Mouse (Mus musculus): ENCODE results near the gene Nsd2. TPM values are rescaled to one million over a fixed set of nuclear protein-coding genes. Genes with fewer than 3 reads are reported as not detected.
"Not testable (repeated sequence)": the region's sequence is repeated elsewhere in the genome, so short reads cannot be mapped to it uniquely, and the experiment has no call there.

Nsd2 gene
- polyA plus RNA-seq, 1 experiment from 2014 or later, result 89.8 TPM

DNA sequence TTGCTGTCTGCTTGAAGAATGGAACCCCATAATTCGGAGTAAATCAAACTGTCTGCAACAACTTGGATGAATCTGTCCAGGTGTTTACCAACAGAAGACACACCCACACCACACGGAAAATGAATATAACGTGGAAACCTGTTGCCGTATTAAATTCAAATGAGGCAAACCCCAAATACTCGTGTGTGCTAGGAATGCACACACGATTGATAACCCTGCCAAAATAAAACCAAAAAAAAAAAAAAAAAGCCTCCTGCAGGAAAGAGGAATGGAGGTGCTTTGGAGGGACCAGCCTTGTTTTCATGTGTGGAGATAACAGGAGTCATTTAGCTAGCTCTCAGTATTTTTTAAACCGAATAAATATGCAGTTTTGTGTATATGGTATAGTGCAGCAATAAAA, 114.4 kb downstream of the Nsd2 start:
- Histone ChIP-seq H3K4me3 (replicated peaks; ENCODE audit: low read length) (peak overlapping the region; percentile 96), H3K27ac (ENCODE audit: low read length) (no peak overlapping the region), H3K4me2 (ENCODE audit: low read length) (peak overlapping the region; percentile 66), H3K27me3 (replicated peaks; ENCODE audit: control insufficient read depth, insufficient read depth, low read length) (no peaks in the 10 kb centered on the region), H3K9me3 (ENCODE audit: control insufficient read depth, low read length) (no peaks in the 10 kb centered on the region), H3K4me1 (replicated peaks; ENCODE audit: control insufficient read depth, insufficient read depth, low read length) (peaks cover 25% of the 10 kb centered on the region), H3K36me3 (ENCODE audit: control insufficient read depth, insufficient read depth) (peaks cover 7% of the 10 kb centered on the region), H3K9ac (replicated peaks; ENCODE audit: low read depth, low read length) (no peak overlapping the region)
- no peak for ATAC-seq
- 81% methylated on average over 7 of the region's 7 CpGs for WGBS

- H3K9me3 ChIP-seq (ENCODE audit: control insufficient read depth, low read length), result no peaks in the 10 kb centered on the region
- H3K4me2 ChIP-seq (ENCODE audit: low read length), result peak overlapping the region; percentile 66
- under 1% methylated on average over 39 of the region's 39 CpGs for WGBS
- peak overlapping the region; percentile 96 for H3K4me3 ChIP-seq (replicated peaks; ENCODE audit: low read length)
- no peaks in the 10 kb centered on the region for H3K27me3 ChIP-seq (replicated peaks; ENCODE audit: control insufficient read depth, insufficient read depth, low read length)
- peaks cover 25% of the 10 kb centered on the region for H3K4me1 ChIP-seq (replicated peaks; ENCODE audit: control insufficient read depth, insufficient read depth, low read length)
- peak; percentile 32 for ATAC-seq
- peak overlapping the region; percentile 95 for H3K27ac ChIP-seq (ENCODE audit: low read length)
- no peaks in the 10 kb centered on the region; the same call in 1 of the 2 replicates for H3K36me3 ChIP-seq (ENCODE audit: control insufficient read depth, insufficient read depth)
- H3K9ac ChIP-seq (replicated peaks; ENCODE audit: low read depth, low read length), result peak overlapping the region; percentile 89
Observed at GRCm38 (mm10) chr5:33935700-33936111, 115.2 kb downstream of the Nsd2 start.

- ATAC-seq, result peak; percentile 98
- peak within 1 kb of the TSS; percentile 89 for H3K9ac ChIP-seq (replicated peaks; ENCODE audit: low read depth, low read length)
- peak within 1 kb of the TSS; percentile 96 for H3K4me3 ChIP-seq (replicated peaks; ENCODE audit: low read length)
- H3K36me3 ChIP-seq (ENCODE audit: control insufficient read depth, insufficient read depth), result no peaks in the 10 kb centered on the region; the same call in 1 of the 2 replicates
- peak within 1 kb of the TSS; percentile 95 for H3K27ac ChIP-seq (ENCODE audit: low read length)
- no peaks in the 10 kb centered on the region for H3K27me3 ChIP-seq (replicated peaks; ENCODE audit: control insufficient read depth, insufficient read depth, low read length)
- under 1% methylated on average over 61 of the region's 61 CpGs for WGBS
- peaks cover 25% of the 10 kb centered on the region for H3K4me1 ChIP-seq (replicated peaks; ENCODE audit: control insufficient read depth, insufficient read depth, low read length)
- H3K4me2 ChIP-seq (ENCODE audit: low read length), result peak within 1 kb of the TSS; percentile 66
- no peaks in the 10 kb centered on the region for H3K9me3 ChIP-seq (ENCODE audit: control insufficient read depth, low read length)
Observed at GRCm38 (mm10) chr5:33936120-33936707, 115.7 kb downstream of the Nsd2 start, which contains the start of gene Nelfa. TSS of gene Nelfa (minus strand) at chr5:33936413.

GRCm38 (mm10) chr5:33937230-33937629, 116.7 kb downstream of the Nsd2 start:
- WGBS, result 98% methylated on average over 2 of the region's 2 CpGs
- no peak for ATAC-seq
- no peak overlapping the region; the same call in 1 of the 2 replicates for H3K9ac ChIP-seq (replicated peaks; ENCODE audit: low read depth, low read length)

DNA sequence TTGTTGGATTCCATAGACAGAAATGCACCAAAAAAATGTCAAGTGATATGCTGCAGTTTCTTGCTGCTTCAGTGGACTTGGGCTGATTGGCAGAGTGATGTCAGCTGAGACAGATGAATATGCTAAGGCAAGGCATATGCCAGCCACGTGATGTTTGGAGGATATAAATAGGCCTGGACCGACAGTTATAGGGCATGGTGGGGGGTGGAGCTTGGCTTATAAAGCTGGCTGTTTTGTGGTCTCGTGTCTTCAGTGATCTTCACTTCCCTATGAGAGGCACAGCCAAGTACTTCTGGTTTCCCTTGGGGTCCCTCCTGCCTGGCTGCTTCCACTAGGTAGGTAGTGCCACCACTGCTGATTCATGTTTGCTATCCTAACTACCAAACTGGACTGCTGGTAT, 117.9 kb downstream of the Nsd2 start:
- Histone ChIP-seq H3K9ac (replicated peaks; ENCODE audit: low read depth, low read length) (no peak overlapping the region), H3K27ac (ENCODE audit: low read length) (no peak overlapping the region), H3K9me3 (ENCODE audit: control insufficient read depth, low read length) (no peaks in the 10 kb centered on the region), H3K4me1 (replicated peaks; ENCODE audit: control insufficient read depth, insufficient read depth, low read length) (peaks cover 24% of the 10 kb centered on the region), H3K36me3 (ENCODE audit: control insufficient read depth, insufficient read depth) (no peaks in the 10 kb centered on the region), H3K27me3 (replicated peaks; ENCODE audit: control insufficient read depth, insufficient read depth, low read length) (no peaks in the 10 kb centered on the region), H3K4me3 (replicated peaks; ENCODE audit: low read length) (no peak overlapping the region), H3K4me2 (ENCODE audit: low read length) (no peak overlapping the region)
- no peak for ATAC-seq
- 90% methylated on average over 3 of the region's 3 CpGs for WGBS

More at GRCm38 (mm10) chr5:33937230-33937629, 116.7 kb downstream of the Nsd2 start:
- H3K27me3 ChIP-seq (replicated peaks; ENCODE audit: control insufficient read depth, insufficient read depth, low read length), result no peaks in the 10 kb centered on the region
- H3K36me3 ChIP-seq (ENCODE audit: control insufficient read depth, insufficient read depth), result no peaks in the 10 kb centered on the region; the same call in 1 of the 2 replicates
- H3K27ac ChIP-seq (ENCODE audit: low read length), result no peak overlapping the region
- peaks cover 25% of the 10 kb centered on the region for H3K4me1 ChIP-seq (replicated peaks; ENCODE audit: control insufficient read depth, insufficient read depth, low read length)
- no peak overlapping the region for H3K4me3 ChIP-seq (replicated peaks; ENCODE audit: low read length)
- peak overlapping the region; percentile 65; the same call in 1 of the 2 replicates for H3K4me2 ChIP-seq (ENCODE audit: low read length)
- no peaks in the 10 kb centered on the region for H3K9me3 ChIP-seq (ENCODE audit: control insufficient read depth, low read length)

DNA sequence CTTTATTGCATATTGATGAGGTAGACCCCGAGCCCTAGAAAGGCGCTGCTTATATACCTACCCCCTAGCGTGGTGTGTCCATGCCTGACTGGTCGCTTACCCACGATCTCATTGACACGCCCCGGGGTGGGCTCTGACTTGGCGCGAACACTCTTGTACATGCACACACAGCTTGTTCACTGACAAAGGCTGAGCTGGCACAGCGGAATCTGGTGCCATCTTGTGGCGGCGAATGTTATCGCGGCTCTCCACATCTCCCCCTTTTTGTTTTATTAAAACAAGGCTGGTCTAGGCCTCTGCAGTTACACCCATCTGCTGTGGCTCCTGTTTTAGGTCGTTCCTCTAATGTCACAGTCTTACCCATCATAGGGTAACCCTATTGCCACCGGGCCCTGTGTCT, 126.5 kb downstream of the Nsd2 start:
- H3K9ac ChIP-seq (replicated peaks; ENCODE audit: low read depth, low read length); H3K4me2 ChIP-seq (ENCODE audit: low read length); H3K27ac ChIP-seq (ENCODE audit: low read length); H3K4me3 ChIP-seq (replicated peaks; ENCODE audit: low read length); H3K27me3 ChIP-seq (replicated peaks; ENCODE audit: control insufficient read depth, insufficient read depth, low read length); H3K36me3 ChIP-seq (ENCODE audit: control insufficient read depth, insufficient read depth); ATAC-seq; H3K4me1 ChIP-seq (replicated peaks; ENCODE audit: control insufficient read depth, insufficient read depth, low read length); H3K9me3 ChIP-seq (ENCODE audit: control insufficient read depth, low read length): not testable (repeated sequence)
- 88% methylated on average over 16 of the region's 16 CpGs for WGBS

Small RNA genes lying within 50 kb of the gene (microRNA-seq; reads per million reads assigned to microRNA genes)
- not detected for gene Mir7024

Other genes starting within 250 kb of the Nsd2 start
- gene Fam53a, start 191.1 kb upstream of the Nsd2 start, polyA plus RNA-seq (2015; fragmentation: Nextera tagmentation; extraction: Ambion mirVana), result 39.9 and 41.7 TPM in 2 replicates
- gene Gm9903, start 190.8 kb upstream of the Nsd2 start, polyA plus RNA-seq (2015; fragmentation: Nextera tagmentation; extraction: Ambion mirVana), result 0.60 and 0.98 TPM in 2 replicates
- gene Slbp, start 168.2 kb upstream of the Nsd2 start, polyA plus RNA-seq (2015; fragmentation: Nextera tagmentation; extraction: Ambion mirVana), result 126 and 130 TPM in 2 replicates
- 71.9 and 85.2 TPM in 2 replicates for gene Tacc3, start 162.6 kb upstream of the Nsd2 start, polyA plus RNA-seq (2015; fragmentation: Nextera tagmentation; extraction: Ambion mirVana)
- 35.4 and 39.1 TPM in 2 replicates for gene Tmem129, start 162.3 kb upstream of the Nsd2 start, polyA plus RNA-seq (2015; fragmentation: Nextera tagmentation; extraction: Ambion mirVana)
- 29.9 and 33.0 TPM in 2 replicates for gene Fgfr3, start 99.1 kb upstream of the Nsd2 start, polyA plus RNA-seq (2015; fragmentation: Nextera tagmentation; extraction: Ambion mirVana)
- gene Letm1, start 37.9 kb upstream of the Nsd2 start, polyA plus RNA-seq (2015; fragmentation: Nextera tagmentation; extraction: Ambion mirVana), result 66.9 and 68.1 TPM in 2 replicates
- gene Nelfa, start 115.7 kb downstream of the Nsd2 start, polyA plus RNA-seq (2015; fragmentation: Nextera tagmentation; extraction: Ambion mirVana), result 45.3 and 47.5 TPM in 2 replicates
- gene Gm1673, start 162.7 kb downstream of the Nsd2 start, polyA plus RNA-seq (2015; fragmentation: Nextera tagmentation; extraction: Ambion mirVana), result 435 and 524 TPM in 2 replicates
- 3.8 and 4.7 TPM in 2 replicates for gene Nat8l, start 175.3 kb downstream of the Nsd2 start, polyA plus RNA-seq (2015; fragmentation: Nextera tagmentation; extraction: Ambion mirVana)